Mouse (Mus musculus) bone marrow macrophage, adult 2 months (primary cell): ENCODE measurements around the gene Fermt2. TPM values are rescaled to one million over a fixed set of nuclear protein-coding genes. Genes with fewer than 3 reads are reported as not detected.

Source experiments
- H3K27ac ChIP-seq: 2 replicates; pipeline ENCODE4 v1.5.1; 2012; ENCODE audit warnings: low read depth, low read length; ENCODE audit not compliant: insufficient read depth
- H3K4me1 ChIP-seq: 2 replicates; pipeline ENCODE4 v1.6.1; 2012; ENCODE audit warnings: low read length; ENCODE audit not compliant: control insufficient read depth, insufficient read depth
- H3K4me3 ChIP-seq: 2 replicates; pipeline ENCODE4 v1.5.1; 2012; ENCODE audit warnings: mild to moderate bottlenecking, low read length, moderate library complexity; ENCODE audit not compliant: insufficient read depth
- CTCF ChIP-seq: IDR thresholded peaks from 2 replicates; pipeline ENCODE4 v1.5.1; 2012; ENCODE audit warnings: low read depth, mild to moderate bottlenecking, low read length, moderate library complexity
- POLR2A ChIP-seq: IDR thresholded peaks from 2 replicates; pipeline ENCODE4 v1.6.1; 2012; ENCODE audit warnings: mild to moderate bottlenecking, low read depth, low read length, borderline replicate concordance
- polyA plus RNA-seq: library from polyadenylated mRNA; stranded (reverse); fragments of >200 nt; gene quantifications from 2 replicates; pipeline ENCODE4 v1.2.4, GENCODE M21; 2012; ENCODE audit not compliant: missing spikeins, insufficient read depth, insufficient read length

Fermt2 gene
- polyA plus RNA-seq, result 1.5 and 1.7 TPM in 2 replicates

DNA sequence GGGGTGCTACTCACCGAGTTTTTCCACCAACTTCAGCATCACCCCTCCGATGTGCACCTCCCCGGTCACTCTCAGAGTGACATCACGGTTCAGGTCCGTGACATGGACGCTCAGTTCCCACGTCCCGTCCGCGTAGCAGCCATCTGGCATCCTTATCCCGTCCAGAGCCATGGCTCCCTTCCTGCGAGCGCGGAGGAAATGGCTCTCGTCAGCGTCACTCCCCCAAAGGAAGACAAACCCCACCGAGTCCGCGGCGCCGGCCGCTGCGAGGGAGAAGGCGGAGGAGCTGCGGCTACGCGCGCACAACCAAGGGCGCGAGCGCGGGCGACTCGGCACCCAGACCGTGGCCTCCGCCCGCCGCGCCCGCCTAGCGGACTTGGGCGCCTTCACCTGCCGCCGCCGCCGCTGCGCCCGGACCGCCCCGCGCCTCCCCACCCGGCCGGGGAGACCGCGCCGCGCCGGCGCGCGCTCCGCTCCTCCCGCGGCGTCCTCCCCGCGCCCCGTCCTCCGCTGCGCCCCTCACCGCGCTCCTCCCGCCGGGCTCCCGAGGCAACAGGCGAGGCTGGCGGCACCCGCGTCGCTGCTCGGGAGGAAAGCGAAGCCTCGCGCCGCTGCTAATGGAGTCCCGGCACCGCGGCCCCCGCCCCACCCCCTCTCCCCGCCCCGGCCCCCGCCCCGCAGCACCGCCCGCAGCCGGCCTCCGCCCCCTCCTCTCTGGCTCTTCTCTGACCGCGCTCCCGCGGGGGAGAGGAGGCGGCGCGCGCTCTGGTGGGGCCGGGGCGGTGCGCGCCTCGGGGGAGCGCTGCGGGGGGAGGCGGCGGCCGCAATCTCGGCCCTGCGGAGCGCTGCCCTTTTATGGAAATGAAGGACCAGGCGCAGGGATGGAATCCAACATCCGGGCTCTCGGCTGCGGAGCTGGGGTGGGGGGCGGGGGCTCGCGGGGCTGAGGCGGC, at the start of gene Fermt2:
TSS of gene Fermt2 (minus strand) at position 708 of the 953 bp plus-strand sequence.
- TF ChIP-seq CTCF, result no peak
- no peak for TF ChIP-seq POLR2A
- H3K4me1 ChIP-seq, result no peaks in the 10 kb centered on the region
- peak within 1 kb of the TSS; percentile 26 for H3K4me3 ChIP-seq
- no peak within 1 kb of the TSS for H3K27ac ChIP-seq

DNA sequence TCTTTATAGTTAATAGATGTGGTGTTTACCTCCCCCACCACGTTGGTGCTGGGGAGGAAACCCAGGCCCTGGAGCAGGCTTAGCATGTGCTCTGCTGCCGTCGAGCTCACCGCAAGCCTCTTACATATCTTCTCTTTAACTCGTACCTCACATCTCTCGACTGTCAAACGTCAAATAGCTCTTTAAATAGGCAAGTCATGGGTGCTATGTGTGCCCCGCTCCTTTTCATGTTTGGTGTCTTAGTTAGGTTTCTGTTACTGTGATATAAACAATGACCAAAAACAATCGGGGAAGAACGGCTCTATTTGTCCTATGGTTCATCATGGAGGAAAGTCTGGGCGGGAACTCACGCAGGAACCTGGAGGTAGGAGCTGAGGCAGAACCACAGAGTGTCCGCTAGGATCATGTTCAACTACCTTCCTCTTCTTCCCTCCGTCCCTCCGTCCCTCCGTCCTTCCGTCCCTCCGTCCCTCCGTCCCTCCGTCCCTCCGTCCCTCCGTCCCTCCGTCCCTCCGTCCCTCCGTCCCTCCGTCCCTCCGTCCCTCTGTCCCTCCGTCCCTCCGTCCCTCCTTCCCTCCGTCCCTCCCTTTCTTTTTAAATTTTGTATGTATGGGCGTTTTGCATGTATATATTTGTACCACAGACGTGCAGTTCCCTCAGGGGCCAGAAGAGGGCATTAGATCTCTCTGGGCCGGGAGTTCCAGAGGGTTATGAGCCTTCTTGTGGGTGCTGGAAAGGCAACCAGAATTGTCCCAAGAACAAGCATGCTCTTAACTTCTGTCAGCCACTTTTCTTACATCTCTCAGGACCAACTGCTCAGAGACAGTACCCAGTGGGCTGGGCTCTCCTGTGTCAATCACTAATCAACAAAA, 36.4 kb upstream of the Fermt2 start:
- Histone ChIP-seq H3K4me1 (no peaks in the 10 kb centered on the region), H3K4me3 (peak overlapping the region; percentile 27; the same call in 1 of the 2 replicates), H3K27ac (no peak overlapping the region)
- TF ChIP-seq CTCF, result peak; percentile 61; the same call in 1 of the 2 replicates
- TF ChIP-seq POLR2A, result no peak

DNA sequence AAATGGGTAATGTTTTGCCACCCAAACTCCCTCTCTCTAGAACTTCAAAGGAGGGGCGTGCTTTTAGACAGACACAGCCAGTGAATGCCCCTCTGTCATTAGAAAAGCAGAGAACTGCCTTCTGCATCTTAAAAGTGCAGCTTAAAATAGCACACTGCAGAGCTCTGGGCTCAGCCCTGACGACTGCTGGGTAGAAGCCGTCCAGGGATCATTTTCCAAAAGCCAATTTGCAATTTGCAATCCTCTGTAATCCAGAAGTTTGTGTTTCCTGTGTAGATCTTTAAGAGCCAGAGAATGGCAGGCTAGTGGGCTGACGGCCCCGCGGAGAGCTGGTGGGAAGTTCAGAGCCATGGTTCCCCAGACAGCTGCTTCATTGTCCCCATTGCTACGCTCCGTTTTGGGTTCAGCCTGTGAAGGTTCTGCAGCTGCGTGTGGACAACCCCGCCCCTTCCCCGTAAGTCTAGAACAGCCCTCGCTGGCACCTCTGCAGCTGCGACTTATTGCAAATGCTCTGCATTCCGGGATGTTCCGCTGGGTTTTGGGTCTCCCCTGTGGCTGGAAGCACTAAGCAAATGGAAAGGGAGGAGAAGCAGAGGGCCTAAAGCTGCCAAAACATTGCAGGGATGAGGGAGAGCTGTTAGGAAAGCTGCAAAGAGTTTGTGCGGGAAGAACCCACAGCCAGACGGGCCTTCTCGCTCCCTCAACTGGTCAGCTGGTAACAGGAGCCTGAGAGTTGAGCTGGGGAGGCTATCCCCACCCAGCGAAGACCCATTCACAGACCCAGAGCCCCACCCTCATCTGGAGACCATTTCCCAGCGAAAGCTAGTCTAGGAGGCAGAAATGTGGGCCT, 35.5 kb upstream of the Fermt2 start:
- H3K27ac ChIP-seq, result no peak overlapping the region
- no peaks in the 10 kb centered on the region for H3K4me1 ChIP-seq
- TF ChIP-seq CTCF (no peak), POLR2A (no peak)
- no peak overlapping the region for H3K4me3 ChIP-seq

- H3K4me3 ChIP-seq, result no peak overlapping the region
These were observed 33.7 kb upstream of the Fermt2 start for GRCm38 (mm10) chr14:45563577-45563976.

GRCm38 (mm10) chr14:45561681-45562080, 31.8 kb upstream of the Fermt2 start:
- TF ChIP-seq POLR2A, result no peak
- TF ChIP-seq CTCF, result no peak
- H3K27ac ChIP-seq, result no peak overlapping the region

More at GRCm38 (mm10) chr14:45563577-45563976, 33.7 kb upstream of the Fermt2 start:
- H3K27ac ChIP-seq, result no peak overlapping the region
- no peaks in the 10 kb centered on the region for H3K4me1 ChIP-seq
- TF ChIP-seq POLR2A (no peak), CTCF (no peak)

DNA sequence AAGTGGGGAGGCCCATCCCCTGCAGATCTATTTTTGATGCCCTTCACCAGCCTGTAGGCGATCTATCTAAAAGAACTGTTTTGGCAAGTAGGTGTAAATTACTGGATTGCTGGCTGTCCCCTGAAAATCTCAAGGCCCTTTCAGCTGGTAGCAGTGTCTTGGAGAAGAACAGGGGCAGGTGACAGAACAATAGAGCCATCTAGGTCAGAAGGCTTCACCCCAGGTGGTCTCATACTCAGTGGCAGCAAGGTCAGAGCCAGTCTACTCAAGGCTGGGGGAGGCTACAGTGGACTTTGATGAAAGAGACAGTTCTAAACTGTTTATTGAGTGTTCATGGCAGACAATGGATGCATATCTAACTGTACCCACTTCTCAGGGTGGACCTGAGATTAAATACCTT, 29.1 kb upstream of the Fermt2 start:
- no peak for TF ChIP-seq POLR2A
- no peak for TF ChIP-seq CTCF
- H3K27ac ChIP-seq, result no peak overlapping the region
- no peak overlapping the region for H3K4me3 ChIP-seq
- H3K4me1 ChIP-seq, result 0 out of 2 replicates have a peak, but pooled peaks cover under 1% of the 10 kb centered on the region

More at GRCm38 (mm10) chr14:45561681-45562080, 31.8 kb upstream of the Fermt2 start:
- no peak overlapping the region for H3K4me3 ChIP-seq
- H3K4me1 ChIP-seq, result no peaks in the 10 kb centered on the region

GRCm38 (mm10) chr14:45554336-45554735, 24.4 kb upstream of the Fermt2 start:
- TF ChIP-seq POLR2A (no peak), CTCF (no peak)
- H3K4me1 ChIP-seq, result peaks cover 13% of the 10 kb centered on the region
- H3K4me3 ChIP-seq, result no peak overlapping the region
- H3K27ac ChIP-seq, result no peak overlapping the region

DNA sequence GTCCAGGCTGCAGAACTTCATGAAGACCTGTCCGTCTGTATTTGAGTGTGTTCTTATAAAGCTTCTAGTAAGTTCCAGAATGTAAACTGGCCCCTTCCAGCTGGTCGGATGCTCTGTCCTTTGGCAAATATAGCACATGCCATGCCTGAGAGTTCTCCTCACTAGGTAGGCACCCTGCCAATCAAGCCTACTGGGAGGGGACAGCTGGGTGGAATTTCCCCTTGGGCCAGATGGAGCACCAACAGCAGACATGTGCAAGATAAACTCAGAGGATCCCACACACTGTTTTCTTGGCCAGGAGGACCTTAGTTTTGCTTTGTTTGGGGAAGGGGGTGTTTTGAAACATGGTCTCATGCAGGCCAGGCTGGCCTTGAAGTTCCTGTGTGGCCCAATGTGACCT, 23.9 kb upstream of the Fermt2 start:
- no peak overlapping the region for H3K27ac ChIP-seq
- TF ChIP-seq CTCF (no peak), POLR2A (no peak)
- no peak overlapping the region for H3K4me3 ChIP-seq
- H3K4me1 ChIP-seq, result peaks cover 13% of the 10 kb centered on the region

DNA sequence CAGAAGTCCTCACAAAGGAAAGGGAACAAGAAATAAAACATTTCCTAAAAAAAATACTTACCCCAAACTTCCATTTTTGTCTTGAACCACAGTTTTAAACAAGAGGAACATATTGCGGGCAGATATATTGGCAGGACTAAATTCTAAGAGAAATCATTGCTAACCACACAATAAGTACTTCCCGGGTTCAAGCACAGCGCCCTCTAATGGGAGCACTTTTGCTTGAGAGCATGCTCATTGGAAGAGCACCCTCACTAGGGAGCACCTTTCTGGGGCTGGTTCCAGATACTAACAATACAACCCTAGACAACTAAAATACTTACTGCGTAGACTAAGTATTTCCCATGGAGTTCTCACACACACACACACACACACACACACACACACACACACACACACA, 22.5 kb upstream of the Fermt2 start:
- no peak for TF ChIP-seq CTCF
- no peak for TF ChIP-seq POLR2A
- Histone ChIP-seq H3K4me1 (peaks cover 13% of the 10 kb centered on the region), H3K27ac (peak overlapping the region; percentile 33), H3K4me3 (no peak overlapping the region)
